Mouse (Mus musculus) midbrain, embryonic 12.5 days (tissue): ENCODE results near the gene Magi1. TPM values are rescaled to one million over a fixed set of nuclear protein-coding genes. Genes with fewer than 3 reads are reported as not detected.

Experiments used
- ATAC-seq: fragments of 200-750 bp; cut with Nextera tagmentation; 2 replicates; pipeline ENCODE4 v1.8.0; 2017; ENCODE audit warnings: low read depth, moderate TSS enrichment, moderate library complexity; ENCODE audit not compliant: low FRiP score
- H3K27ac ChIP-seq: fragments of 300-500 bp; sonication (generic); replicated peaks from 2 replicates; pipeline ENCODE4 v1.5.1; 2016; ENCODE audit warnings: mild to moderate bottlenecking
- H3K27me3 ChIP-seq: fragments of 300-500 bp; sonication (generic); 2 replicates; pipeline ENCODE4 v1.6.1; 2016; ENCODE audit warnings: mild to moderate bottlenecking
- H3K36me3 ChIP-seq: fragments of 300-500 bp; sonication (generic); 2 replicates; pipeline ENCODE4 v1.6.1; 2016
- H3K4me1 ChIP-seq: fragments of 300-500 bp; sonication (generic); 2 replicates; pipeline ENCODE4 v1.6.1; 2016
- H3K4me2 ChIP-seq: fragments of 300-500 bp; sonication (generic); replicated peaks from 2 replicates; pipeline ENCODE4 v1.6.1; 2016; ENCODE audit warnings: mild to moderate bottlenecking, moderate library complexity
- H3K4me3 ChIP-seq: fragments of 300-500 bp; sonication (generic); 2 replicates; pipeline ENCODE4 v1.5.1; 2016; ENCODE audit warnings: mild to moderate bottlenecking
- H3K9ac ChIP-seq: fragments of 300-500 bp; sonication (generic); replicated peaks from 2 replicates; pipeline ENCODE4 v1.6.1; 2016; ENCODE audit warnings: mild to moderate bottlenecking, moderate library complexity
- H3K9me3 ChIP-seq: fragments of 300-500 bp; sonication (generic); 2 replicates; pipeline ENCODE4 v1.6.1; 2016; ENCODE audit warnings: mild to moderate bottlenecking
- WGBS: fragments of 180-500 bp; shearing (Covaris S2); methylation state at CpG from one replicate; pipeline ENCODE4 v1.1.7; 2016; 5-methylcytosine and 5-hydroxymethylcytosine counted together
- polyA plus RNA-seq: library from polyadenylated mRNA; unstranded; fragments of >200 nt; fragmentation: Nextera tagmentation; extraction: Ambion mirVana; gene quantifications from 2 replicates; pipeline ENCODE4 v1.2.1, GENCODE M21; 2016

Magi1 gene
- polyA plus RNA-seq, 1 experiment from 2014 or later: 45.1 TPM

GRCm38 (mm10) chr6:93757353-93758087, 526.2 kb downstream of the Magi1 start:
- H3K4me3 ChIP-seq: no peak overlapping the region
- no peaks in the 10 kb centered on the region for H3K27me3 ChIP-seq
- 40% methylated on average over 11 of the region's 11 CpGs for WGBS
- H3K4me2 ChIP-seq: no peak overlapping the region
- no peak overlapping the region for H3K9ac ChIP-seq
- peak overlapping the region; percentile 42 for H3K27ac ChIP-seq
- ATAC-seq: peak; percentile 88
- peaks cover 41% of the 10 kb centered on the region for H3K36me3 ChIP-seq
- H3K9me3 ChIP-seq: no peaks in the 10 kb centered on the region
- H3K4me1 ChIP-seq: peaks cover 8% of the 10 kb centered on the region; the same call in 1 of the 2 replicates

GRCm38 (mm10) chr6:93743145-93743544, 540.6 kb downstream of the Magi1 start:
- no peaks in the 10 kb centered on the region for H3K27me3 ChIP-seq
- H3K4me1 ChIP-seq: peaks cover 4% of the 10 kb centered on the region; the same call in 1 of the 2 replicates
- no peak overlapping the region for H3K9ac ChIP-seq
- WGBS: 76% methylated on average over 6 of the region's 6 CpGs
- no peaks in the 10 kb centered on the region for H3K9me3 ChIP-seq
- peaks cover 45% of the 10 kb centered on the region for H3K36me3 ChIP-seq
- no peak overlapping the region for H3K27ac ChIP-seq
- no peak overlapping the region for H3K4me3 ChIP-seq
- ATAC-seq: no peak
- no peak overlapping the region for H3K4me2 ChIP-seq

- no peak overlapping the region for H3K4me2 ChIP-seq
- H3K27ac ChIP-seq: no peak overlapping the region
- no peak overlapping the region for H3K4me3 ChIP-seq
- H3K9ac ChIP-seq: no peak overlapping the region
- H3K27me3 ChIP-seq: no peaks in the 10 kb centered on the region
- no peaks in the 10 kb centered on the region for H3K9me3 ChIP-seq
- H3K4me1 ChIP-seq: peaks cover 4% of the 10 kb centered on the region; the same call in 1 of the 2 replicates
- 94% methylated on average over 3 of the region's 3 CpGs for WGBS
- H3K36me3 ChIP-seq: peaks cover 20% of the 10 kb centered on the region
- ATAC-seq: no peak
Measured at GRCm38 (mm10) chr6:93739786-93740185, 543.9 kb downstream of the Magi1 start.

DNA sequence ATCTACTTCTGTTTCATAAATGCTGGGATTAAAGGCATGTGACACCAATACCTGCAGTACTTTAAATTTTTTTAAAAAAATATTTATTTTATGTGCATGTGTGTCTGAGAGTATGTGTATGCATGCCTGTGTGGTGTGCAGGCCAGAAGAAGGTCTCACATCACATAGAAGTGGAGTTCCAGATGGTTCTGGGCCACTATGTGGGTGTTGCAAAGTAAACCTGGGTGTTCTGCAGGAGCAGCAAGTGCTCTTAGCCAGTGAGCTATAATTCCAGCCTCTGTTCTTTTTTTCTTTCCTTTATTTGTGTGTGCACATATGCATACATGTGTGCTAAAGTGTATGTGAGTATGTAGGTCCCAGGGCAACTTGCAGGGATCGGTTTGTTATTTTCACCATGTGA, 546.6 kb downstream of the Magi1 start:
- H3K9me3 ChIP-seq: no peaks in the 10 kb centered on the region
- 92% methylated on average over 1 of the region's 1 CpGs for WGBS
- no peak overlapping the region for H3K4me2 ChIP-seq
- H3K36me3 ChIP-seq: peaks cover 10% of the 10 kb centered on the region
- H3K27me3 ChIP-seq: no peaks in the 10 kb centered on the region
- no peak overlapping the region for H3K27ac ChIP-seq
- peaks cover 4% of the 10 kb centered on the region; the same call in 1 of the 2 replicates for H3K4me1 ChIP-seq
- no peak for ATAC-seq
- H3K4me3 ChIP-seq: no peak overlapping the region
- H3K9ac ChIP-seq: no peak overlapping the region

GRCm38 (mm10) chr6:93736071-93736470, 547.6 kb downstream of the Magi1 start:
- H3K9me3 ChIP-seq: no peaks in the 10 kb centered on the region
- no peaks in the 10 kb centered on the region for H3K27me3 ChIP-seq
- no peak overlapping the region for H3K4me2 ChIP-seq
- 96% methylated on average over 3 of the region's 3 CpGs for WGBS
- ATAC-seq: no peak
- H3K36me3 ChIP-seq: peaks cover 10% of the 10 kb centered on the region
- no peak overlapping the region for H3K9ac ChIP-seq
- H3K4me1 ChIP-seq: peaks cover 4% of the 10 kb centered on the region; the same call in 1 of the 2 replicates
- no peak overlapping the region for H3K4me3 ChIP-seq
- H3K27ac ChIP-seq: no peak overlapping the region

DNA sequence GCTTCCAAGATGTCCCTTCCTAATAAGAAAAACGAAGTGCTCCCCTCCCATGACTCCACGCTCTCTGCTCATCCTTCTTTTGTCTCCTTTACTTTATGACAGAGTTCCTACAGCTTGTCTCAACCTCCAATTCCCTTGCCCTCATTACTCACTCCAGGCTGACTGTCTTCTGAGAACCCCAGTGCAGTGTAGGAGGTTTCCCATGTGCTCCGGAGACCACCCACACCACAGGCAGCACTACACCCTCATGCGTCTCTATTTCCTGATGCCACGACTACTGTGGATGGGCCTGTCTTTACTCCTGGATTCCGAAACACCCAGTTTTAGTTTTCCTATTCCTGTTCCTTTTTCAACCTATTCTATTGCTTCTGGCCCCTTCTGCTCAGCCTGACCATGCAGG, 549.9 kb downstream of the Magi1 start:
- no peak overlapping the region for H3K9ac ChIP-seq
- peaks cover 2% of the 10 kb centered on the region; the same call in 1 of the 2 replicates for H3K4me1 ChIP-seq
- peaks cover 7% of the 10 kb centered on the region; the same call in 1 of the 2 replicates for H3K36me3 ChIP-seq
- H3K4me3 ChIP-seq: no peak overlapping the region
- H3K27me3 ChIP-seq: no peaks in the 10 kb centered on the region
- no peaks in the 10 kb centered on the region for H3K9me3 ChIP-seq
- H3K4me2 ChIP-seq: no peak overlapping the region
- H3K27ac ChIP-seq: no peak overlapping the region
- WGBS: 88% methylated on average over 6 of the region's 6 CpGs
- ATAC-seq: no peak

DNA sequence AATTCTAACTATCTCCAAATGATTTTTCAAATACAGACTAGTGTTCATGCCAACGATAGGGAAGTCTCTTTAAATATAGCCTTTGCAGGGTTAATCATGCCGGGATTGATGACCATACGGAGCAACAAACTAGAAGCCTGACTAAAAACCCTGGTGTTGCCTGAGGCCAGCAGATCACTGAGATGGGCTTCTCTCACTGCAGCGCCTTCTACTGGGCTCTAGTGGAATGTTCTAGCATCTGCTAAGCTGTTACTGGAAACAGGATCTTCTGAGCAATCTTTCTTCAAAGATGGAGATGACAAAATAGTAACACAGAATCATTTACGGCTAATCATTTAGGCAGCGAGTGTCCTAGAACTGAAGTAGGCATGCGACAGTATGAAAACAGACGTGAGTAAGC, 554.0 kb downstream of the Magi1 start:
- 78% methylated on average over 8 of the region's 8 CpGs for WGBS
- no peaks in the 10 kb centered on the region for H3K9me3 ChIP-seq
- H3K4me2 ChIP-seq: no peak overlapping the region
- no peak for ATAC-seq
- no peak overlapping the region for H3K4me3 ChIP-seq
- no peaks in the 10 kb centered on the region for H3K36me3 ChIP-seq
- H3K27ac ChIP-seq: no peak overlapping the region
- no peak overlapping the region for H3K9ac ChIP-seq
- H3K4me1 ChIP-seq: peaks cover 14% of the 10 kb centered on the region
- H3K27me3 ChIP-seq: no peaks in the 10 kb centered on the region

- no peak overlapping the region for H3K4me2 ChIP-seq
- H3K9ac ChIP-seq: no peak overlapping the region
- no peaks in the 10 kb centered on the region for H3K27me3 ChIP-seq
- H3K9me3 ChIP-seq: no peaks in the 10 kb centered on the region
- H3K4me3 ChIP-seq: no peak overlapping the region
- no peak overlapping the region for H3K27ac ChIP-seq
- 61% methylated on average over 4 of the region's 4 CpGs for WGBS
- ATAC-seq: no peak
- peaks cover 14% of the 10 kb centered on the region for H3K4me1 ChIP-seq
- no peaks in the 10 kb centered on the region for H3K36me3 ChIP-seq
Measured at GRCm38 (mm10) chr6:93728791-93729190, 554.9 kb downstream of the Magi1 start.

DNA sequence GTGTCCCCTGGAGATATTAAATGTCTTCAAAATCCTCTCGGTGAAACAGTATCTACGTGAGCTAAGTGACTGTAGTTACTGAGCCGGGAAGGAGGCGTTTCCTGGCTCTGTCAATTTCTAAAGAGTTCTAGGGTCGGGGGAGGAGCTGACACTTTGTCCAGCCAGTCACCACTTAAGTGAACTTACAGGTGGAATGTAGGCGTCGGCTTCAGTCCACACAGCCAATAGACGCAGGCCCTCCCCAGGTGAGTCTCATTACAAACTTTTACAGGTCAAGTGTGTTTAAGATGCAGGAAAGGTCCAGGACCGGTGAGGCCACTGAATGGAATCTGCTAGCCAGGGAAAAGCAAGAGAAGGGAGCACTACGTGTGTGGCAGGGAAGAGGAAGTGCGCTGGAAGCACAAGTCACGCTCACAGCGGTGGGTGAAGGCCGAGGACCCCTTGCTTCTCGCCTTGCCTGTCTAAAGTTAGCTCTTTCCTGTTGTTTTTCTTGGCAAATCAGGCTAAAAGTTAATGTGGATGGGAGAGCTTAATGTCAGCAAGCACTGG, 556.0 kb downstream of the Magi1 start:
- ATAC-seq: no peak
- no peak overlapping the region for H3K9ac ChIP-seq
- H3K4me3 ChIP-seq: no peak overlapping the region
- H3K27me3 ChIP-seq: no peaks in the 10 kb centered on the region
- peaks cover 14% of the 10 kb centered on the region for H3K4me1 ChIP-seq
- no peaks in the 10 kb centered on the region for H3K36me3 ChIP-seq
- WGBS: 53% methylated on average over 15 of the region's 15 CpGs
- H3K9me3 ChIP-seq: no peaks in the 10 kb centered on the region
- H3K4me2 ChIP-seq: no peak overlapping the region
- no peak overlapping the region for H3K27ac ChIP-seq

GRCm38 (mm10) chr6:93726829-93727455, 556.8 kb downstream of the Magi1 start:
- Histone ChIP-seq H3K36me3 (no peaks in the 10 kb centered on the region), H3K4me1 (peaks cover 14% of the 10 kb centered on the region), H3K9me3 (no peaks in the 10 kb centered on the region), H3K4me3 (no peak overlapping the region), H3K9ac (no peak overlapping the region), H3K4me2 (no peak overlapping the region), H3K27ac (no peak overlapping the region), H3K27me3 (no peaks in the 10 kb centered on the region)
- 48% methylated on average over 7 of the region's 7 CpGs for WGBS
- no peak for ATAC-seq

- H3K27ac ChIP-seq: no peak overlapping the region
- H3K4me3 ChIP-seq: no peak overlapping the region
- 83% methylated on average over 10 of the region's 10 CpGs for WGBS
- H3K27me3 ChIP-seq: no peaks in the 10 kb centered on the region
- no peak for ATAC-seq
- no peaks in the 10 kb centered on the region for H3K9me3 ChIP-seq
- H3K36me3 ChIP-seq: no peaks in the 10 kb centered on the region
- H3K4me1 ChIP-seq: peaks cover 14% of the 10 kb centered on the region
- no peak overlapping the region for H3K9ac ChIP-seq
- no peak overlapping the region for H3K4me2 ChIP-seq
Measured at GRCm38 (mm10) chr6:93726121-93726520, 557.6 kb downstream of the Magi1 start.

- H3K4me2 ChIP-seq: no peak overlapping the region
- no peak overlapping the region for H3K27ac ChIP-seq
- WGBS: 50% methylated on average over 7 of the region's 7 CpGs
- no peaks in the 10 kb centered on the region for H3K36me3 ChIP-seq
- no peaks in the 10 kb centered on the region for H3K27me3 ChIP-seq
- H3K9ac ChIP-seq: no peak overlapping the region
- no peak for ATAC-seq
- H3K4me3 ChIP-seq: no peak overlapping the region
- H3K9me3 ChIP-seq: no peaks in the 10 kb centered on the region
- H3K4me1 ChIP-seq: peaks cover 14% of the 10 kb centered on the region
Measured at GRCm38 (mm10) chr6:93724749-93725148, 559.0 kb downstream of the Magi1 start.
